Mouse (Mus musculus): ENCODE data around the gene Mgat4e. TPM values are rescaled to one million over a fixed set of nuclear protein-coding genes. Genes with fewer than 3 reads are reported as not detected.

Mgat4e gene
- polyA plus RNA-seq, 1 experiment, result 1.3 TPM

DNA sequence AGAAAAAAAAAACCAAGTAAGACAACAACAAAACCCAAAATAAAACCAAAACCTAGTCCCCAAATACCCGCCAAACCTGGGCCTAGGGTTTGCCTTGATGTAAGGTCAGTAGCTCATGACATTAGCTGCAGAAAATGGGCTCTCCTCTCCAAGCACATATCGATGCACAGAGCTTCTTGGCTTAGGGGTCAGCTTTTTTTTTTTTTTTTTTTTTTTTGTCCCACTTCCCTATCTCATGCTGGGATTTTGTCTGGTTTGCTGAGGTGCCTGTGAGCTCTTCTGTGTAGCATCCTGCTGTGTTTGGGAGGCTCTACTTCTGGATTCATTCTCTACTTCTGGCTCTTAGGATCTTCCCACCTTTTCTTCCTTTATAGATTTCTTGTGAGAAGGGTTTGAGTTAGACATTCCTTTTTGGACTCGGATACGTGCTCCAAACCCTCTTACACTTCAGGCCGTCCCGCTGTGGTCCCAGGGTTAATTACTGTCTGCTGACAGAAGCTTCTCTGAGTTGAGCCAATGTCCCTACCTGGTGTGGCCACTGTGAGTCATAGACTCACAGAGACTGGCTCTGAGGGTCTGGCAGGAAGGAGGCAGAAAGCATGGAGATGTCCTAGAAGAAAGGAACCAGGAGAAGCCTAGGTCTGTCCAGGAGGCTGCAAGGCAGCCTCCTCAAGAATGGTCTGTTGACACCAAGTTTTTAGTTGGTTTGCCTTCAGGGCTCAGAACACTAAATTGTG is 28.1 kb upstream of the Mgat4e start:
- H3K4me1 ChIP-seq (ENCODE audit: control insufficient read depth, insufficient read depth, low read length), result peaks cover 3% of the 10 kb centered on the region
- no peak overlapping the region for H3K4me3 ChIP-seq (ENCODE audit: low read depth, low read length)
- no peaks in the 10 kb centered on the region for H3K9me3 ChIP-seq (replicated peaks; ENCODE audit: control insufficient read depth, insufficient read depth, low read length, poor library complexity, severe bottlenecking)
- H3K27ac ChIP-seq (ENCODE audit: insufficient read depth, low read length), result peak overlapping the region; percentile 8; the same call in 1 of the 2 replicates
- no peaks in the 10 kb centered on the region for H3K27me3 ChIP-seq (ENCODE audit: control insufficient read depth, insufficient read depth, low read length, poor library complexity, severe bottlenecking)
- H3K9ac ChIP-seq (ENCODE audit: low read depth, poor library complexity, severe bottlenecking), result no peak overlapping the region; the same call in 1 of the 2 replicates
- TF ChIP-seq POLR2A (IDR thresholded peaks at IDR 0.05; ENCODE audit: insufficient read depth, low read length) (no peak), CTCF (IDR thresholded peaks at IDR 0.05; ENCODE audit: low read depth, low read length) (no peak), EP300 (IDR thresholded peaks at IDR 0.05; ENCODE audit: insufficient read depth, low read depth, low read length) (no peak)
- peaks cover 3% of the 10 kb centered on the region; the same call in 1 of the 2 replicates for H3K36me3 ChIP-seq (ENCODE audit: control insufficient read depth, insufficient read depth, low read length, poor library complexity, severe bottlenecking)

DNA sequence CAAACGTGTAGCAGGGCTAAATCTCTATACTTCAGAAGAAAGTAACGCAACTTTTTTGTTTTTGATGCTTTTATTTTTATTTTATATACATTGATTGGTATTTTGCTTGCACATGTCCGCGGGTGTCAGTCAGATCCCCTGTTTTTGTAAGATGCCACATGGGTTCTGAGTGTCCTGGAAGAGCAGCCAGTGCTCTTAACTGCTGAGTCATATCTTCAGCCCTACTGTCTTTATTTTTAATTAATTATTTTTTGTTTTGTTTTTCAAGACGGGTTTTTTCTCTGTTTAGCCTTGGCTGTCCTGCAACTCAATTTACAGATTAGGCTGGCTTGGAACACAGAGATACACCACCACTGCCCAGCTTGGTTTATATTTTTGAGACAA is 24.4 kb upstream of the Mgat4e start:
- TF ChIP-seq POLR2A (IDR thresholded peaks at IDR 0.05; ENCODE audit: insufficient read depth, low read length) (no peak), CTCF (IDR thresholded peaks at IDR 0.05; ENCODE audit: low read depth, low read length) (no peak), EP300 (IDR thresholded peaks at IDR 0.05; ENCODE audit: insufficient read depth, low read depth, low read length) (no peak)
- peak overlapping the region; percentile 47 for H3K9ac ChIP-seq (ENCODE audit: low read depth, poor library complexity, severe bottlenecking)
- H3K4me1 ChIP-seq (ENCODE audit: control insufficient read depth, insufficient read depth, low read length), result peaks cover 1% of the 10 kb centered on the region
- 0 out of 2 replicates have a peak overlapping the region, but pooled peaks have one; percentile 54 for H3K27ac ChIP-seq (ENCODE audit: insufficient read depth, low read length)
- no peaks in the 10 kb centered on the region for H3K27me3 ChIP-seq (ENCODE audit: control insufficient read depth, insufficient read depth, low read length, poor library complexity, severe bottlenecking)
- no peaks in the 10 kb centered on the region for H3K9me3 ChIP-seq (replicated peaks; ENCODE audit: control insufficient read depth, insufficient read depth, low read length, poor library complexity, severe bottlenecking)
- no peaks in the 10 kb centered on the region; the same call in 1 of the 2 replicates for H3K36me3 ChIP-seq (ENCODE audit: control insufficient read depth, insufficient read depth, low read length, poor library complexity, severe bottlenecking)
- H3K4me3 ChIP-seq (ENCODE audit: low read depth, low read length), result no peak overlapping the region

DNA sequence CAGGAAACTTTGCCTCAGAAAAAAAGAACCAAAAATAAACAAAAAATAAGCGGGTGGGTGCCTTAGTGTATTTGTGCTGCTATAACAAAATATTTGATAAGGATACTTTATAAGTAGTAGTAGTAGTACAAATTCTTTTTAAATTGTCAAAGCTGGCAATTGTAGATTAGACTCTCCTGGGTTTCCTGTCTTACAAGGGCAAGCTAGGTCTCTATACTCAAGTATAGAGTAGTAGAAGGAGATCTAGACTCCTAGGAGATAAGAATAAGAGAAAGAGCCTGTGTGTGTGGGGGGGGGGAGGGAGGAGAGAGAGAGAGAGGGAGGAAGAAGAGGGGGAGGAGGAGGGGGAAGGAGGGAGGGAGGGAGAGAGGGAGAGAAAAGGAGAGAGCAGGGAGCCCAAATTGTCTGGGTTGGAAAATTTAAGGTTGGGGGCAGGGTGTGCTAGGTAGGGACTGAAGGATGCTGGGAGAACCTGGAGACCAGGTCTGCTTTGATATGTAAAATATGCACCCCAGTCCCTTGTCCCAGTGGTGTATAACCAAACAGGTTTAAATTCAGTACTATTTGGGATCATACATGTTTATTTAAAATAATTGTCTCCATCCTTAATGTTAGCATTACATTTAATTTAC is 23.9 kb upstream of the Mgat4e start:
- H3K4me3 ChIP-seq (ENCODE audit: low read depth, low read length), result peak overlapping the region; percentile 44; the same call in 1 of the 2 replicates
- TF ChIP-seq POLR2A (IDR thresholded peaks at IDR 0.05; ENCODE audit: insufficient read depth, low read length), result no peak
- 0 out of 2 replicates have a peak, but pooled peaks have one; percentile 14 for TF ChIP-seq EP300 (IDR thresholded peaks at IDR 0.05; ENCODE audit: insufficient read depth, low read depth, low read length)
- H3K27me3 ChIP-seq (ENCODE audit: control insufficient read depth, insufficient read depth, low read length, poor library complexity, severe bottlenecking), result no peaks in the 10 kb centered on the region
- H3K27ac ChIP-seq (ENCODE audit: insufficient read depth, low read length), result peak overlapping the region; percentile 95
- H3K9ac ChIP-seq (ENCODE audit: low read depth, poor library complexity, severe bottlenecking), result peak overlapping the region; percentile 47; the same call in 1 of the 2 replicates
- no peaks in the 10 kb centered on the region; the same call in 1 of the 2 replicates for H3K36me3 ChIP-seq (ENCODE audit: control insufficient read depth, insufficient read depth, low read length, poor library complexity, severe bottlenecking)
- H3K9me3 ChIP-seq (replicated peaks; ENCODE audit: control insufficient read depth, insufficient read depth, low read length, poor library complexity, severe bottlenecking), result no peaks in the 10 kb centered on the region
- H3K4me1 ChIP-seq (ENCODE audit: control insufficient read depth, insufficient read depth, low read length), result peaks cover 1% of the 10 kb centered on the region

DNA sequence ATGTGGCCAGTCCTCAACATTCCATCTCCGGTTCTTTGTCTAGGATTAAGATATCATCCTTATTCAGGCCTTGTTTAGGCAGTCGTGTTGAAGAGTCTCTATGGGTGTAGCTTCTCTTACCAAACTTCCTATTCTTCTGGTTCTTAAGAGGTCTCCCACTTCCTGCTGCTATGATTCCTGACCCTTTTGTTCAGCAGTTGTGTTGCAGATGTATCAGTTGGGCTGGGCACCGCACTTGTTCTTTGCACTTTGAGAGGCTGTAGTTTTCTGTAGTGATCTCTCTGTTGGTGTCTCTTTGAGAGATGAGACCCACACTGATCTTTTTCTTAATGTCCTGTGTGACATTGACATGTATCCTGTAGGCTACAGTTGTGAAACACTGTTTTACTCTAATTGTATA is 21.1 kb upstream of the Mgat4e start:
- no peak overlapping the region for H3K4me3 ChIP-seq (ENCODE audit: low read depth, low read length)
- no peaks in the 10 kb centered on the region for H3K27me3 ChIP-seq (ENCODE audit: control insufficient read depth, insufficient read depth, low read length, poor library complexity, severe bottlenecking)
- no peaks in the 10 kb centered on the region; the same call in 1 of the 2 replicates for H3K36me3 ChIP-seq (ENCODE audit: control insufficient read depth, insufficient read depth, low read length, poor library complexity, severe bottlenecking)
- peak overlapping the region; percentile 82 for H3K9ac ChIP-seq (ENCODE audit: low read depth, poor library complexity, severe bottlenecking)
- TF ChIP-seq EP300 (IDR thresholded peaks at IDR 0.05; ENCODE audit: insufficient read depth, low read depth, low read length), result no peak; the same call in 1 of the 2 replicates
- no peak for TF ChIP-seq POLR2A (IDR thresholded peaks at IDR 0.05; ENCODE audit: insufficient read depth, low read length)
- TF ChIP-seq CTCF (IDR thresholded peaks at IDR 0.05; ENCODE audit: low read depth, low read length), result no peak
- H3K9me3 ChIP-seq (replicated peaks; ENCODE audit: control insufficient read depth, insufficient read depth, low read length, poor library complexity, severe bottlenecking), result no peaks in the 10 kb centered on the region
- H3K4me1 ChIP-seq (ENCODE audit: control insufficient read depth, insufficient read depth, low read length), result peaks cover 5% of the 10 kb centered on the region
- H3K27ac ChIP-seq (ENCODE audit: insufficient read depth, low read length), result peak overlapping the region; percentile 96

DNA sequence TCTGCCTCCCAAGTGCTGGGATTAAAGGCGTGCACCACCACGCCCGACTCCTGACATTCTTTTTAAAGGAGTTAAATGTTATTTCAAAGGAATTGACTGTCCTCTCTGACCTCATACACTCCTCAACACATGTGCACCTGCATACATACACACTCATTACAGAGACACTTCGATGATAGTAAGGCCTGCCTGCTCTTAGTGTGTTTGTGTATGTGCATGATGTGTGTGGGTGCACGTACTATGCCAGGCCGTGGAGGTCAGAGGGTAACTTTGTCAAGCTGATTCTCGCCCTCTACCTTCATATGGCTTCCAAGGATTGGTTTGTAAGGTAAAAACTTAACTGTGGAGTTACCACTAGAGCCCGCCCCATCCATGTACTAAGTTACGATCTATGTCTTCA is 20.7 kb upstream of the Mgat4e start:
- H3K4me3 ChIP-seq (ENCODE audit: low read depth, low read length), result peak overlapping the region; percentile 35; the same call in 1 of the 2 replicates
- no peaks in the 10 kb centered on the region for H3K9me3 ChIP-seq (replicated peaks; ENCODE audit: control insufficient read depth, insufficient read depth, low read length, poor library complexity, severe bottlenecking)
- no peaks in the 10 kb centered on the region; the same call in 1 of the 2 replicates for H3K36me3 ChIP-seq (ENCODE audit: control insufficient read depth, insufficient read depth, low read length, poor library complexity, severe bottlenecking)
- no peak for TF ChIP-seq CTCF (IDR thresholded peaks at IDR 0.05; ENCODE audit: low read depth, low read length)
- no peak for TF ChIP-seq EP300 (IDR thresholded peaks at IDR 0.05; ENCODE audit: insufficient read depth, low read depth, low read length)
- H3K27me3 ChIP-seq (ENCODE audit: control insufficient read depth, insufficient read depth, low read length, poor library complexity, severe bottlenecking), result no peaks in the 10 kb centered on the region
- peak overlapping the region; percentile 96 for H3K27ac ChIP-seq (ENCODE audit: insufficient read depth, low read length)
- H3K4me1 ChIP-seq (ENCODE audit: control insufficient read depth, insufficient read depth, low read length), result peaks cover 5% of the 10 kb centered on the region
- no peak overlapping the region for H3K9ac ChIP-seq (ENCODE audit: low read depth, poor library complexity, severe bottlenecking)

DNA sequence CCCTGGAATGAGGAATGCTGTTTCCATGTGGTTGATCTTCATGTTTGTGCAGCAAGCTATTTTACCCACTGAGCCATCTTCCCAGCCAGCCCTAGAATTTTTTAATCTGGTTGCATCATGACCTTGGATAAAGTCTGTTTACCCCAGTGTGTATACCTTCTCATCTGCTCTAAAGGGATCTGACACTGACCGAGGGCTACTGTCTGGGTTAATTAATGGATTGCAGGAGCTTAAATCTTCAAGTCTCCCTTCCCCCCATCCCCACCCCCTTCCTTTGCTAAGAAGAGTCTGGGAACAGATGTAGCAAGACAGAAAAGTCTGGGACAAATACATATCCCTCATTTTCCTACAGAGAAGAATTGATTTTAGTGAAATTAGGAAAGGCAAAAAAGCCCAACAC is 18.0 kb upstream of the Mgat4e start:
- no peaks in the 10 kb centered on the region for H3K27me3 ChIP-seq (ENCODE audit: control insufficient read depth, insufficient read depth, low read length, poor library complexity, severe bottlenecking)
- no peaks in the 10 kb centered on the region for H3K36me3 ChIP-seq (ENCODE audit: control insufficient read depth, insufficient read depth, low read length, poor library complexity, severe bottlenecking)
- H3K27ac ChIP-seq (ENCODE audit: insufficient read depth, low read length), result peak overlapping the region; percentile 88
- peak overlapping the region; percentile 68 for H3K9ac ChIP-seq (ENCODE audit: low read depth, poor library complexity, severe bottlenecking)
- no peaks in the 10 kb centered on the region for H3K9me3 ChIP-seq (replicated peaks; ENCODE audit: control insufficient read depth, insufficient read depth, low read length, poor library complexity, severe bottlenecking)
- no peak overlapping the region for H3K4me3 ChIP-seq (ENCODE audit: low read depth, low read length)
- TF ChIP-seq CTCF (IDR thresholded peaks at IDR 0.05; ENCODE audit: low read depth, low read length) (no peak), POLR2A (IDR thresholded peaks at IDR 0.05; ENCODE audit: insufficient read depth, low read length) (no peak), EP300 (IDR thresholded peaks at IDR 0.05; ENCODE audit: insufficient read depth, low read depth, low read length) (no peak)
- peaks cover 10% of the 10 kb centered on the region for H3K4me1 ChIP-seq (ENCODE audit: control insufficient read depth, insufficient read depth, low read length)
